ENCODE assay signal across 19 mouse cellular contexts in genomic region chr3:107873335-107874251, GRCm38 (mm10). TPM values are rescaled to one million over a fixed set of nuclear protein-coding genes. Genes with fewer than 3 reads are reported as not detected.
DNase-seq lines count a peak whose midpoint lies in the region; ATAC-seq and TF ChIP-seq lines count a peak whose summit lies in the region.
"Had no signal": no experiment of that assay in that cellular context is flagged by ENCODE, and none has a peak within 500 bp of the region (broad histone marks: within the 10 kb centered on the region; RNA-seq: fewer than 3 reads in every experiment).

No protein-coding gene starts in this region.

- TF ChIP-seq CTCF in lung, embryonic 14.5 days (IDR thresholded peaks at IDR 0.05; ENCODE audit: low read depth): no peak
- TF ChIP-seq CTCF in lung, adult 2 months (IDR thresholded peaks at IDR 0.05; ENCODE audit: insufficient read depth, low read length): no peak

- H3K9me3 ChIP-seq in heart, embryonic 16.5 days (replicated peaks; ENCODE audit: control insufficient read depth, low read length): no peaks in the 10 kb centered on the region
- no peaks in the 10 kb centered on the region for H3K9me3 ChIP-seq in lung, embryonic 14.5 days (ENCODE audit: low read depth, low read length)
- no peaks in the 10 kb centered on the region for H3K9me3 ChIP-seq in stomach, embryonic 15.5 days
- H3K9me3 ChIP-seq: liver, embryonic 13.5 days; neural tube, embryonic 15.5 days had no signal

- DNase-seq in heart, postnatal 36 days: no peak
- DNase-seq in lung, embryonic 14.5 days: no peak
- no peak for DNase-seq in lung, adult 2 months
- DNase-seq in kidney, adult 8-10 months: peak; percentile 81 to 86
- DNase-seq in adrenal gland, adult 8-10 months: no peak
- DNase-seq in retina, postnatal 1 day: no peak
- DNase-seq: adrenal gland, postnatal 10 days; cerebellum, adult 8-10 months; heart, adult 18-20 months; liver, embryonic 13.5 days; thymus, adult 18-20 months had no signal

- no peaks in the 10 kb centered on the region for H3K27me3 ChIP-seq in heart, embryonic 16.5 days (ENCODE audit: control insufficient read depth, insufficient read depth, low read length)
- no peaks in the 10 kb centered on the region for H3K27me3 ChIP-seq in lung, embryonic 14.5 days (ENCODE audit: insufficient read depth, low read length)
- no peaks in the 10 kb centered on the region for H3K27me3 ChIP-seq in stomach, embryonic 15.5 days (replicated peaks)
- H3K27me3 ChIP-seq: liver, embryonic 13.5 days; neural tube, embryonic 15.5 days had no signal

- no peak for TF ChIP-seq POLR2A in lung, adult 2 months (IDR thresholded peaks at IDR 0.05; ENCODE audit: borderline replicate concordance, extremely low read depth, low read depth, low read length)

- 63% methylated on average over 24 of the region's 24 CpGs for WGBS in heart, embryonic 16.5 days
- WGBS in lung, embryonic 14.5 days: 63% methylated on average over 24 of the region's 24 CpGs
- WGBS in lung, adult 2 months: 66% methylated on average over 24 of the region's 24 CpGs
- WGBS in stomach, embryonic 15.5 days: 66% methylated on average over 24 of the region's 24 CpGs

- H3K36me3 ChIP-seq in heart, embryonic 16.5 days (ENCODE audit: control insufficient read depth, insufficient read depth): no peaks in the 10 kb centered on the region
- H3K36me3 ChIP-seq in lung, embryonic 14.5 days (ENCODE audit: insufficient read depth): no peaks in the 10 kb centered on the region
- H3K36me3 ChIP-seq in stomach, embryonic 15.5 days: no peaks in the 10 kb centered on the region
- H3K36me3 ChIP-seq: liver, embryonic 13.5 days; neural tube, embryonic 15.5 days had no signal

- no peak for ATAC-seq in heart, embryonic 16.5 days (replicated peaks; ENCODE audit: extremely low read depth, insufficient read depth, low FRiP score)
- peak; percentile 22; the same call in 1 of the 2 replicates for ATAC-seq in lung, embryonic 14.5 days (ENCODE audit: insufficient read depth)
- peak; percentile 37; the same call in 1 of the 2 replicates for ATAC-seq in stomach, embryonic 15.5 days (ENCODE audit: insufficient read depth, low FRiP score, low read depth)
- ATAC-seq: forebrain, embryonic 14.5 days had no signal

- H3K27ac ChIP-seq in heart, embryonic 16.5 days (ENCODE audit: low read length): no peak overlapping the region
- H3K27ac ChIP-seq in lung, embryonic 14.5 days (ENCODE audit: low read depth): no peak overlapping the region
- no peak overlapping the region for H3K27ac ChIP-seq in stomach, embryonic 15.5 days
- H3K27ac ChIP-seq: liver, embryonic 13.5 days; neural tube, embryonic 15.5 days had no signal

- intact Hi-C loops in heart, postnatal 36 days (cut with DNase I): no loop called here

- H3K9ac ChIP-seq in heart, embryonic 16.5 days (ENCODE audit: low read length): no peak overlapping the region
- H3K9ac ChIP-seq in lung, embryonic 14.5 days: no peak overlapping the region
- H3K9ac ChIP-seq in stomach, embryonic 15.5 days: no peak overlapping the region
- H3K9ac ChIP-seq: liver, embryonic 13.5 days; neural tube, embryonic 15.5 days had no signal

- H3K4me3 ChIP-seq in heart, embryonic 16.5 days (ENCODE audit: low read length): no peak overlapping the region
- no peak overlapping the region for H3K4me3 ChIP-seq in lung, embryonic 14.5 days (ENCODE audit: low read depth, low read length)
- H3K4me3 ChIP-seq in lung, adult 2 months (replicated peaks; ENCODE audit: extremely low read depth, low read depth, low read length): no peak overlapping the region
- no peak overlapping the region for H3K4me3 ChIP-seq in stomach, embryonic 15.5 days (replicated peaks)
- H3K4me3 ChIP-seq: liver, embryonic 13.5 days; neural tube, embryonic 15.5 days had no signal

- peak overlapping the region; percentile 4; the same call in 1 of the 2 replicates for H3K4me2 ChIP-seq in heart, embryonic 16.5 days (ENCODE audit: low read depth, low read length)
- H3K4me2 ChIP-seq in lung, embryonic 14.5 days: no peak overlapping the region
- H3K4me2 ChIP-seq in stomach, embryonic 15.5 days: peak overlapping the region; percentile 5; the same call in 1 of the 2 replicates
- H3K4me2 ChIP-seq: liver, embryonic 13.5 days; neural tube, embryonic 15.5 days had no signal

- H3K4me1 ChIP-seq in heart, embryonic 16.5 days (ENCODE audit: control insufficient read depth, insufficient read depth, low read length): no peaks in the 10 kb centered on the region
- H3K4me1 ChIP-seq in lung, embryonic 14.5 days (ENCODE audit: insufficient read depth): no peaks in the 10 kb centered on the region
- H3K4me1 ChIP-seq in lung, adult 2 months (ENCODE audit: control insufficient read depth, insufficient read depth, low read length): no peaks in the 10 kb centered on the region
- H3K4me1 ChIP-seq in stomach, embryonic 15.5 days: peaks cover 14% of the 10 kb centered on the region; the same call in 1 of the 2 replicates
- H3K4me1 ChIP-seq: liver, embryonic 13.5 days had no signal

RNA-seq across cellular contexts. Expression of gene Eps8l3, which starts 3.4 kb away (rescaled TPM):
- polyA plus RNA-seq in heart, embryonic 16.5 days (2015; fragmentation: Nextera tagmentation; extraction: Ambion mirVana): 0.64 TPM in 1 of 2 replicates, not detected in the other
- not detected for total RNA-seq in heart, postnatal 36 days (2021)
- polyA plus RNA-seq in lung, embryonic 14.5 days (2014; fragmentation: Nextera tagmentation; extraction: Ambion mirVana): not detected in 2 replicates
- polyA plus RNA-seq in lung, adult 2 months (2012; rRNA removed): 0.61 TPM in 1 of 2 replicates, not detected in the other
- 34.9 and 49.0 TPM in 2 replicates for polyA plus RNA-seq in stomach, embryonic 15.5 days (2015; fragmentation: Nextera tagmentation; extraction: Ambion mirVana)
- total RNA-seq in adrenal gland, adult 8-10 months (2022): not detected
- total RNA-seq: adrenal gland, postnatal 10 days; ES-E14; heart, adult 18-20 months; heart, postnatal 25 days; left cerebral cortex, postnatal 10 days had no signal
- polyA plus RNA-seq: C2C12; forebrain, embryonic 14.5 days; liver, embryonic 13.5 days; neural tube, embryonic 15.5 days had no signal

RNA-seq across cellular contexts. Expression of gene Gstm5, which starts 22.0 kb away (rescaled TPM):
- 118 and 121 TPM in 2 replicates for polyA plus RNA-seq in heart, embryonic 16.5 days (2015; fragmentation: Nextera tagmentation; extraction: Ambion mirVana)
- total RNA-seq in heart, postnatal 36 days (2021): 10 to 100 TPM; 50.5 to 51.2 TPM
- polyA plus RNA-seq in lung, embryonic 14.5 days (2014; fragmentation: Nextera tagmentation; extraction: Ambion mirVana): 142 and 148 TPM in 2 replicates
- 8.4 and 15.3 TPM in 2 replicates for polyA plus RNA-seq in lung, adult 2 months (2012; rRNA removed)
- polyA plus RNA-seq in stomach, embryonic 15.5 days (2015; fragmentation: Nextera tagmentation; extraction: Ambion mirVana): 149 and 159 TPM in 2 replicates
- 10 to 100 TPM; 28.1 to 51.7 (median 37.1) TPM for total RNA-seq in adrenal gland, adult 8-10 months (2022)

RNA-seq across cellular contexts. Expression of gene Gstm7, which starts 58.0 kb away (rescaled TPM):
- 26.8 and 28.1 TPM in 2 replicates for polyA plus RNA-seq in heart, embryonic 16.5 days (2015; fragmentation: Nextera tagmentation; extraction: Ambion mirVana)
- 10 to 100 TPM; 71.7 to 74.3 TPM for total RNA-seq in heart, postnatal 36 days (2021)
- polyA plus RNA-seq in lung, embryonic 14.5 days (2014; fragmentation: Nextera tagmentation; extraction: Ambion mirVana): 12.3 and 13.9 TPM in 2 replicates
- 5.7 and 12.6 TPM in 2 replicates for polyA plus RNA-seq in lung, adult 2 months (2012; rRNA removed)
- polyA plus RNA-seq in stomach, embryonic 15.5 days (2015; fragmentation: Nextera tagmentation; extraction: Ambion mirVana): 27.1 and 34.6 TPM in 2 replicates
- 100 to 1,000 TPM; 135 to 182 (median 168) TPM for total RNA-seq in adrenal gland, adult 8-10 months (2022)

Comparison
In these comparisons a context has a peak if more than half of its experiments do, and no peak if none do; other contexts are left out.
1. DNase-seq: peak in kidney, adult 8-10 months (2 of 2); none in heart, postnatal 36 days (0 of 2), lung, embryonic 14.5 days (single experiment), lung, adult 2 months (single experiment), adrenal gland, adult 8-10 months (single experiment) and retina, postnatal 1 day (single experiment).
2. RNA of gene Eps8l3, which starts 3.4 kb away (polyA plus RNA-seq): 34.9 to 49.0 TPM in stomach, embryonic 15.5 days; 0.64 TPM in heart, embryonic 16.5 days, not detected in lung, embryonic 14.5 days and 0.61 TPM in lung, adult 2 months; every median in the first group is over 10 times any median in the second.